Mouse (Mus musculus) midbrain, embryonic 14.5 days (tissue): ENCODE results near the gene Tead1. TPM values are rescaled to one million over a fixed set of nuclear protein-coding genes. Genes with fewer than 3 reads are reported as not detected.

ENCODE experiments used
- ATAC-seq: fragments of 200-750 bp; cut with Nextera tagmentation; 2 replicates; pipeline ENCODE4 v1.8.0; 2017; ENCODE audit warnings: moderate number of reproducible peaks, moderate library complexity; ENCODE audit not compliant: low FRiP score, low TSS enrichment
- DNase-seq: peaks from one replicate; pipeline ENCODE4 v3.0.0-alpha.2; 2015
- H3K27ac ChIP-seq: fragments of 300-500 bp; sonication (generic); replicated peaks from 2 replicates; pipeline ENCODE4 v1.5.1; 2014; ENCODE audit warnings: mild to moderate bottlenecking, low read depth, low read length, moderate library complexity
- H3K27me3 ChIP-seq: fragments of 300-500 bp; sonication (generic); 2 replicates; pipeline ENCODE4 v1.6.1; 2014; ENCODE audit warnings: low read length, control low read depth, mixed read lengths; ENCODE audit not compliant: control insufficient read depth, insufficient read depth
- H3K36me3 ChIP-seq: fragments of 300-500 bp; sonication (generic); 2 replicates; pipeline ENCODE4 v1.6.1; 2014; ENCODE audit warnings: low read length, control low read depth; ENCODE audit not compliant: control insufficient read depth, insufficient read depth
- H3K4me1 ChIP-seq: fragments of 300-500 bp; sonication (generic); 2 replicates; pipeline ENCODE4 v1.6.1; 2014; ENCODE audit warnings: mild to moderate bottlenecking, antibody characterized with exemption, low read length, control low read depth; ENCODE audit not compliant: control insufficient read depth, insufficient read depth
- H3K4me2 ChIP-seq: fragments of 300-500 bp; sonication (generic); 2 replicates; pipeline ENCODE4 v1.6.1; 2014; ENCODE audit warnings: mild to moderate bottlenecking, low read length, moderate library complexity
- H3K4me3 ChIP-seq: fragments of 300-500 bp; sonication (generic); replicated peaks from 2 replicates; pipeline ENCODE4 v1.5.1; 2014; ENCODE audit warnings: low read depth, low read length
- H3K9ac ChIP-seq: fragments of 300-500 bp; sonication (generic); replicated peaks from 2 replicates; pipeline ENCODE4 v1.6.1; 2014; ENCODE audit warnings: mild to moderate bottlenecking, low read length, moderate library complexity
- H3K9me3 ChIP-seq: fragments of 300-500 bp; sonication (generic); 2 replicates; pipeline ENCODE4 v1.6.1; 2016; ENCODE audit warnings: low read length, control low read depth, mixed read lengths; ENCODE audit not compliant: control insufficient read depth
- WGBS: fragments of 180-500 bp; shearing (Covaris S2); extraction: QIAGEN DNeasy Blood & Tissue Kit; methylation state at CpG from one replicate; pipeline ENCODE4 v1.1.7; 2014; 5-methylcytosine and 5-hydroxymethylcytosine counted together
- polyA plus RNA-seq: library from polyadenylated mRNA; unstranded; fragments of >200 nt; fragmentation: Nextera tagmentation; extraction: Ambion mirVana; gene quantifications from 2 replicates; pipeline ENCODE4 v1.2.1, GENCODE M21; 2014

The Tead1 gene
- polyA plus RNA-seq, 1 experiment from 2014 or later = 10.7 TPM

DNA sequence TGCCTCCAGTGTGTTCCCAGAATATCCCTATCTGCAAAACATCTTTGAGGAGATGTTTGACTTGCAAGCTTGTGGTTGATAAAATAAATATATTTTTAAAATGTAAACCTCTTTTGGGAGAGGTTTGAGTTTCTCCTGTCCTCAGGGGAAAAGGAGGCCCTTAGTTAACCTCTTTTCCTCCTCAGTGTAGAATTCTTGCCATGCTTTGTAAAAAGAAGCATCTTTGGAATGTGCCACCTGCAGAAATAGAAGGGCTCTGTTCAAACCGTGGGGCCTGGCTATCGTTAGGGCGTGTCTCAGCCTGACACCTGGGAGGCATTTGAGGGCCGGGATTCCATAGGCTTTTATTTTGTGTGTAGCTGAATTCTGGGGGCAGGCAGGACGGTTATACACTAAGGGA lies 51.1 kb downstream of the Tead1 start:
- H3K9ac ChIP-seq = no peak overlapping the region
- no peak for DNase-seq
- H3K4me2 ChIP-seq = no peak overlapping the region
- ATAC-seq = no peak
- no peak overlapping the region for H3K27ac ChIP-seq
- no peaks in the 10 kb centered on the region for H3K36me3 ChIP-seq
- peaks cover 4% of the 10 kb centered on the region; the same call in 1 of the 2 replicates for H3K4me1 ChIP-seq
- no peaks in the 10 kb centered on the region for H3K27me3 ChIP-seq
- no peaks in the 10 kb centered on the region for H3K9me3 ChIP-seq
- whole genome bisulfite sequencing = 85% methylated on average over 5 of the region's 5 CpGs
- no peak overlapping the region for H3K4me3 ChIP-seq

DNA sequence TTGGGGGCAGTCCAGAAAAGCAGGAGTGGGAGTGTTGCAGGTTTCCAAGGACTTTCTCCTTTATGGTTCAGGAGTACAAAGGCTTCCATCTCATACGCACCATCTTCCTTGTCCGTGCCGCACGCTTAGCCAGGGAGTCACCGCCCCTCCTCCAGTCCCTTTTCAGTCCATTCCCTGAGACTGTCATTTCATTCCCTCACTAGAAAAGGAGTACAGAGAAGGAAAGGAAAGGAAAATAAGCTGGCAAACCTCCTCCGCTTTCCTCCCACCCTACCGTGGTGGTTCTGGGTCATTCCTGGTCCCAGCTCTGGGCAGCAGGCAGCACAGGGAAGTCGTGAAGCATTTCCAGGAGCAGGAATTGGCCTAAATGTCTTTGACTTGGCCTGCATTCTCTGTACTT lies 52.5 kb downstream of the Tead1 start:
- ATAC-seq = no peak
- 69% methylated on average over 8 of the region's 8 CpGs for WGBS
- Histone ChIP-seq H3K36me3 (no peaks in the 10 kb centered on the region), H3K4me2 (no peak overlapping the region), H3K4me1 (peaks cover 4% of the 10 kb centered on the region; the same call in 1 of the 2 replicates), H3K9me3 (no peaks in the 10 kb centered on the region), H3K9ac (no peak overlapping the region), H3K4me3 (no peak overlapping the region), H3K27ac (no peak overlapping the region), H3K27me3 (no peaks in the 10 kb centered on the region)
- no peak for DNase-seq

DNA sequence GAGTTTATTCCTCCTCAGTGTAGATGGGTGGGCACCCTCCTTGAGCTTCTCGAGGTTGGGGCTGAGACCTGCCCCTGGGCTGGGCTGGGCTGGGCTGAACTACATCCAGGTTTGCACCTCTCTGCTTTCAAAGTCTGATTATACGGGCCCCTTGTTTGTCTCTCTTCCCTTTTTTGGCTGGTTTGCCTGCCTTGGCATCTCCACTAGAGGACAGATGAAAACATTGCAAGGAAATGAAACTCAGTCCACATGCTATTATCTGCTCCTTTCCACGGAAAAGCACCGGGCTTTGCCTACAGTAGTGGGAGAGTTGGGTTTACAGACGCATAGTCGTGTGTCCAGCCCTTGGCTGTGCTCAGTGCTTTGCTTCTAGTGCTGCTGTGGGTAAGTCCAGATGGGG lies 60.1 kb downstream of the Tead1 start:
- WGBS = 79% methylated on average over 6 of the region's 6 CpGs
- ATAC-seq = no peak

DNA sequence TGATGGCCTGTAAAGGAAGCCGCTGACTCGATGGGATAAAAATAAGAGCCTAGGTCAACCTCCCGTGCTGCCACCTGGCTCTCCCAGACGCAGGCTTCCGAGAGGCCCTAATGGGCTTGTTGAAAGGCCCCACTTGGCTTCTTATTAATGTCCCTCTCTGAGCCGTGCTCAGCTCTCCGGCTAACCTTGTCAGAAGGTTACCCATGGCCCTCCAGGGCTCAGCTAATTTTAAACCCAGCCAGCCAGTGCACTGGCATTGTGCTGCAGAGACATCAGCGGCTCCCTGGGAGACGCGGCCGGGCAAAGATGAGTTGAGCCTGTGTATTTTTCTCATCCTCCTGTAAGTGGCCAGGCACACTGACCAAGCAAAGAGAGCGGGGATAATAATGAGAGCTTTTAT lies 62.7 kb downstream of the Tead1 start:
- no peaks in the 10 kb centered on the region for H3K27me3 ChIP-seq
- no peaks in the 10 kb centered on the region for H3K36me3 ChIP-seq
- 0 out of 2 replicates have a peak overlapping the region, but pooled peaks have one; percentile 14 for H3K27ac ChIP-seq
- H3K9ac ChIP-seq = no peak overlapping the region
- no peaks in the 10 kb centered on the region for H3K9me3 ChIP-seq
- ATAC-seq (no peak; the same call in 1 of the 2 replicates), DNase-seq (peak; percentile 50)
- 0 out of 2 replicates have a peak overlapping the region, but pooled peaks have one; percentile 6 for H3K4me2 ChIP-seq
- peaks cover 26% of the 10 kb centered on the region for H3K4me1 ChIP-seq
- 20% methylated on average over 12 of the region's 12 CpGs for WGBS
- H3K4me3 ChIP-seq = no peak overlapping the region

More for the DNA sequence above, 60.1 kb downstream of the Tead1 start:
- Histone ChIP-seq H3K27me3 (no peaks in the 10 kb centered on the region), H3K4me2 (no peak overlapping the region), H3K27ac (no peak overlapping the region), H3K9ac (no peak overlapping the region), H3K4me1 (peaks cover 26% of the 10 kb centered on the region), H3K36me3 (no peaks in the 10 kb centered on the region), H3K4me3 (no peak overlapping the region), H3K9me3 (no peaks in the 10 kb centered on the region)
- no peak for DNase-seq

DNA sequence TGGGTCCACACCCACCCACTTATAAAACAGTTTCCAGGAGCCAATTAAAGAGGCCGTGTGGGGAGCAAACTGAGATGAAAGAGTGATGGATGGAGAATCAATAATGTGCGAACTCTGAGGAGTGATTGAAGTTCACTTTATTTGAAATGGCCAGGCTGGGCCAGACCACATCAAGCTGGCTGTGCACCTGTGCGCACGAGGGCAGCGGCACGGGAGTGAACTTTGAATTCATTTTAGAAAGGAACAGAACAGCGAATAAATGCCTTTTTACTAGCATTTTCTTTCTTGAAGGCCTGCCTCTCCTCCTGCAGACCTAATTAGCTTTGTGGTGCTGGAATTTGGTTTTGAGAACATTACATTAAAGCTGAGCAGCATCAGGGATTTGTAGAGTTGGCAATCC lies 63.9 kb downstream of the Tead1 start:
- no peaks in the 10 kb centered on the region for H3K9me3 ChIP-seq
- no peak overlapping the region for H3K9ac ChIP-seq
- peaks cover 26% of the 10 kb centered on the region for H3K4me1 ChIP-seq
- H3K27ac ChIP-seq = no peak overlapping the region
- H3K4me3 ChIP-seq = no peak overlapping the region
- no peaks in the 10 kb centered on the region for H3K36me3 ChIP-seq
- WGBS = 33% methylated on average over 7 of the region's 7 CpGs
- H3K27me3 ChIP-seq = no peaks in the 10 kb centered on the region
- DNase-seq = no peak
- no peak for ATAC-seq
- H3K4me2 ChIP-seq = no peak overlapping the region; the same call in 1 of the 2 replicates

DNA sequence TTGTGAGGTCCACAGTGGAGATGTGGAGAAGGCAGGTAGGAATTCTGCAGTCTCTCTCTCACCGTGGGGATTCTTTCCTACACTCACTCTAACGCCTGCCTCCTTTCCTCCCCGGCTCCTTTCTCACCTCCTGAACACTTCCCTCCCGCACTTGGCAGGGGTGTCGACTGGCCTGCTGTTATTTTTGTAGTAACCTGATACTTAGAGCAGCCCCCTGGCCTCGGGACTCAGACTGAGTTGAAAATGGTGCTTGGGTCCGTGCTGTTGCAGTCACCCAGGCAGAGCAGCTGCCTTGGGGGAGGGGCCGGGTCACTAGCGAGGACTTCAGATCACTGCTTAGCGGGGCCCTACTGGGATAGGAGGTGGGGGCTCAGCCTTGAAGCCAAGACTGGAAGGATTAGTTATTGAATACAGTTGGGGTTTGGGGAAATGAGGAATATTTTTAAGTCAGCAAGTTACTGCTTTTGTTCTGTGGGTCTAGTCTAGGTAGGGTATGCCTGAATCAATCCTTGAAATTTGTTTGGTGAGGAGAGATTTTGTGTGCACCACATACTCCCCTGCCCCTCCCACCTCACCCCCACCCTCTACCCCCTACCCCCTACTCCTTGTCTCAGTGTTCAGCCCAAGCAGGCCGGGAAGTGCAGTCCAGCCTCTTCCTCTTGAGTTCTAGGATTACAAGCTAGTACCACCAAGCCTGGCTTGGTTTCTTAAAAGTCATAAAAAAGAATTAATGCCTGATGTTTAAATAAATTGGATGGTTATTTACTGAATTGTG lies 64.7 kb downstream of the Tead1 start:
- Histone ChIP-seq H3K4me3 (no peak overlapping the region), H3K9me3 (no peaks in the 10 kb centered on the region), H3K4me2 (peak overlapping the region; percentile 34), H3K4me1 (peaks cover 26% of the 10 kb centered on the region), H3K9ac (no peak overlapping the region), H3K27ac (peak overlapping the region; percentile 52; the same call in 1 of the 2 replicates), H3K27me3 (no peaks in the 10 kb centered on the region), H3K36me3 (no peaks in the 10 kb centered on the region)
- ATAC-seq (0 out of 2 replicates have a peak, but pooled peaks have one; percentile 57), DNase-seq (peak; percentile 68)
- WGBS = 5% methylated on average over 11 of the region's 11 CpGs

DNA sequence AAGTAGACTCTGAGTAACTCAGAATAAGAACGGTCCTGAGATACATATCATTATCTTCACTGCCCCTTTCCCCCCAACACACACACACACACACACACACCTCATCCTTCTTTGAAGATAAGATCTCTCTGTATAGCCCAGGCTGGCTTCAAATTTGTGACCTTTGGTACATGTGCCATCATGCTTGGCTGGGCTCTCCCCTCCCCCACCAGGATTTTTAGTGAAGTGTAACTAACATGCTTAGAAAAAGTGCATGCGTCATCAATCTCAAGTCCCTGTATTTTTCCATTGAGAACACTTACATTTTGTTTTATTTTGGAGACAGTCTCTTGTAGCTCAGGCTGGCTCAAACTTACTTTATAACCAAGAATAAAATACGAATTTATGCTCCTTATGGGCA lies 68.1 kb downstream of the Tead1 start:
- H3K27me3 ChIP-seq = no peaks in the 10 kb centered on the region
- 56% methylated on average over 3 of the region's 3 CpGs for WGBS
- H3K4me2 ChIP-seq = no peak overlapping the region
- DNase-seq (peak; percentile 46), ATAC-seq (no peak)
- H3K4me1 ChIP-seq = peaks cover 16% of the 10 kb centered on the region
- no peak overlapping the region for H3K9ac ChIP-seq
- no peak overlapping the region for H3K4me3 ChIP-seq
- no peak overlapping the region for H3K27ac ChIP-seq
- no peaks in the 10 kb centered on the region for H3K9me3 ChIP-seq
- no peaks in the 10 kb centered on the region for H3K36me3 ChIP-seq

DNA sequence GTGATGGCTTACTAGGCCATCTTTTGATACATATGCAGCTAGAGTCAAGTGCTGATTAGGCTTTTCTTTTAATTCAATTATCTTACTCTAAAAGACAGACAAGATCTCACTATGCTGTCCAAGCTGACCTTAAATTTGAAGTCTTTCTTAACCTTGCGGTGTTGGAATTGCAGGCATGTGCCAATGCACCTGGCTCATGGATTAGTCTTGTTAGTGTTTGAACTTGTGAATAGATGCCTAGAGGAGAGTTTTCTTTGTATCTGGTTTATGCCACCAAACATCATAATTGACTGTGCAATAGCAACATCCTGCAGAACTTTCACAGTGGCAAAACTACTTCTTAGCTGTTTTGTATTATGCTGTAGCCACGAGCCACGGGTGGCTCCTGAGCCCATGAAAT lies 68.7 kb downstream of the Tead1 start:
- no peak for ATAC-seq
- 66% methylated on average over 3 of the region's 3 CpGs for WGBS
- no peaks in the 10 kb centered on the region for H3K9me3 ChIP-seq

DNA sequence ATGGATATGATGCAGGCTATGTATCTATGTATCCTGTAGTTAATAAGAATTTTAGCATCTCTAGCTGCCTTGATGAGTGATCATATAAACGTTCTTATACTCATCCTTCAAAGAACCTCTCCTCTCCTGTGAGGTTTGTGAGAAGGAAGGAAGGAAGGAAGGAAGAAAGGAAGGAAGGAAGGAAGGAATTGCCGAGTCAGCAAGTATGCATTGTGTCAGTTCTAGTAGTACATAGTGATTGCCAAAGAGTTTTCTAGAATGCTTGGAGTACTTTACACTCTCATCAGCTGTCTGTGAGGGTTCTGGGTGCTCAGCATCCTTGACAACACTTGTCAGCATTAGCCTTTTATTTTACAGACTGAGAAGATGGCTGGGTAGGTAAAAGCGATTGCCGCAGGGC lies 69.2 kb downstream of the Tead1 start:
- no peak overlapping the region for H3K9ac ChIP-seq
- no peak overlapping the region for H3K27ac ChIP-seq
- no peak overlapping the region for H3K4me2 ChIP-seq
- no peaks in the 10 kb centered on the region for H3K36me3 ChIP-seq
- no peaks in the 10 kb centered on the region for H3K27me3 ChIP-seq
- H3K9me3 ChIP-seq = no peaks in the 10 kb centered on the region
- DNase-seq = no peak
- no peak for ATAC-seq
- no peak overlapping the region for H3K4me3 ChIP-seq
- H3K4me1 ChIP-seq = peaks cover 8% of the 10 kb centered on the region
- 93% methylated on average over 4 of the region's 4 CpGs for WGBS

More for the DNA sequence above, 68.7 kb downstream of the Tead1 start:
- H3K27ac ChIP-seq = no peak overlapping the region
- no peak overlapping the region for H3K4me2 ChIP-seq
- peaks cover 13% of the 10 kb centered on the region for H3K4me1 ChIP-seq
- H3K9ac ChIP-seq = no peak overlapping the region
- no peaks in the 10 kb centered on the region for H3K36me3 ChIP-seq
- H3K4me3 ChIP-seq = no peak overlapping the region
- no peak for DNase-seq
- no peaks in the 10 kb centered on the region for H3K27me3 ChIP-seq
